Mouse (Mus musculus) neural tube, embryonic 13.5 days (tissue): ENCODE results near the gene Amtn. TPM values are rescaled to one million over a fixed set of nuclear protein-coding genes. Genes with fewer than 3 reads are reported as not detected.

ENCODE experiments used
- ATAC-seq: fragments of 200-750 bp; cut with Nextera tagmentation; 2 replicates; pipeline ENCODE4 v1.8.0; 2017; ENCODE audit warnings: low read depth, mild to moderate bottlenecking, moderate TSS enrichment, moderate library complexity
- H3K27ac ChIP-seq: fragments of 300-500 bp; sonication (generic); replicated peaks from 2 replicates; pipeline ENCODE4 v1.5.1; 2015; ENCODE audit warnings: moderate library complexity, mild to moderate bottlenecking, inconsistent platforms
- H3K27me3 ChIP-seq: fragments of 300-500 bp; sonication (generic); 2 replicates; pipeline ENCODE4 v1.6.1; 2015; ENCODE audit warnings: mild to moderate bottlenecking, inconsistent platforms
- H3K36me3 ChIP-seq: fragments of 300-500 bp; sonication (generic); 2 replicates; pipeline ENCODE4 v1.6.1; 2015; ENCODE audit warnings: mild to moderate bottlenecking, inconsistent platforms
- H3K4me1 ChIP-seq: fragments of 300-500 bp; sonication (generic); replicated peaks from 2 replicates; pipeline ENCODE4 v1.6.1; 2015; ENCODE audit warnings: inconsistent platforms
- H3K4me2 ChIP-seq: fragments of 300-500 bp; sonication (generic); 2 replicates; pipeline ENCODE4 v1.6.1; 2015; ENCODE audit warnings: inconsistent platforms, mild to moderate bottlenecking, moderate library complexity
- H3K4me3 ChIP-seq: fragments of 300-500 bp; sonication (generic); 2 replicates; pipeline ENCODE4 v1.5.1; 2015; ENCODE audit warnings: mild to moderate bottlenecking, inconsistent platforms
- H3K9ac ChIP-seq: fragments of 300-500 bp; sonication (generic); 2 replicates; pipeline ENCODE4 v1.6.1; 2015; ENCODE audit warnings: moderate library complexity, mild to moderate bottlenecking, inconsistent platforms
- H3K9me3 ChIP-seq: fragments of 300-500 bp; sonication (generic); 2 replicates; pipeline ENCODE4 v1.6.1; 2016; ENCODE audit warnings: inconsistent platforms
- WGBS: fragments of 180-500 bp; shearing (Covaris S2); methylation state at CpG from one replicate; pipeline ENCODE4 v1.1.7; 2015; 5-methylcytosine and 5-hydroxymethylcytosine counted together
- polyA plus RNA-seq: library from polyadenylated mRNA; unstranded; fragments of >200 nt; fragmentation: Nextera tagmentation; extraction: Ambion mirVana; gene quantifications from 2 replicates; pipeline ENCODE4 v1.2.1, GENCODE M21; 2015

The Amtn gene
- polyA plus RNA-seq, 1 experiment from 2014 or later: not detected

DNA sequence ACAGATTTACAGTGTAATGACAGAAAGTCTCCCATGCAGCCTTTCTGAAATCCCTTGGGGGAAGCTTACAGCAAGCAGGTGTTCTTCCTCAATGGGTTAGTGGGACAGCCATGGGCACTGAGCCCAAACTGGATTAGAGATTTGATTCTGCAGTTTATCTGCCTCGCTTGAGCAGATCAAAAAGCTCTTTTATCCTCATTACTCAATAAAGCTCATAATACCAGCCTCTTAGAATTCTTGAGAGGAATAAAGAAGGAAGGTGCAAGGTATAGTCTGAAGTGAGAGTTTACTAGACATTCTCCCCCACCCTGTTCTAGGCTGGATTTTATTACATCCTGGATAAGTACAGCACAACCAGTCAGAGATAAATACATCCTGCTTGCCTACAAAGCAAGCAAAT lies 50.8 kb downstream of the Amtn start:
- H3K27ac ChIP-seq: no peak overlapping the region
- WGBS: 76% methylated on average over 1 of the region's 1 CpGs
- H3K4me2 ChIP-seq: no peak overlapping the region
- no peak overlapping the region for H3K9ac ChIP-seq
- no peaks in the 10 kb centered on the region for H3K36me3 ChIP-seq
- no peaks in the 10 kb centered on the region for H3K9me3 ChIP-seq
- H3K27me3 ChIP-seq: no peaks in the 10 kb centered on the region
- ATAC-seq: no peak
- no peak overlapping the region for H3K4me3 ChIP-seq
- H3K4me1 ChIP-seq: no peaks in the 10 kb centered on the region

Other genes starting within 250 kb of the Amtn start
- not detected in 2 replicates for gene Gm11115, start 222.0 kb upstream of the Amtn start, polyA plus RNA-seq
- gene Gm7714, start 107.2 kb upstream of the Amtn start, polyA plus RNA-seq: not detected in 2 replicates
- not detected in 2 replicates for gene Prol1, start 58.8 kb upstream of the Amtn start, polyA plus RNA-seq
- gene Ambn, start 79.9 kb downstream of the Amtn start, polyA plus RNA-seq: not detected in 2 replicates
- not detected in 2 replicates for gene Enam, start 111.9 kb downstream of the Amtn start, polyA plus RNA-seq
- 0.17 and 0.29 TPM in 2 replicates for gene Jchain, start 151.8 kb downstream of the Amtn start, polyA plus RNA-seq
- 52.0 and 52.3 TPM in 2 replicates for gene Utp3, start 178.4 kb downstream of the Amtn start, polyA plus RNA-seq
- 291 TPM in 2 replicates for gene Rufy3, start 188.9 kb downstream of the Amtn start, polyA plus RNA-seq